Mouse (Mus musculus) erythroblast, embryonic 14.5 days (primary cell): ENCODE measurements around the gene Tdrd7.

Experiments used
- GATA1 ChIP-seq: IDR thresholded peaks from 2 replicates; pipeline ENCODE4 v1.6.1; 2012; ENCODE audit warnings: low read length, inconsistent platforms, mixed read lengths
- TAL1 ChIP-seq: IDR thresholded peaks from 3 replicates; pipeline ENCODE4 v1.6.1; 2012; ENCODE audit warnings: low read length, inconsistent platforms, mixed read lengths

DNA sequence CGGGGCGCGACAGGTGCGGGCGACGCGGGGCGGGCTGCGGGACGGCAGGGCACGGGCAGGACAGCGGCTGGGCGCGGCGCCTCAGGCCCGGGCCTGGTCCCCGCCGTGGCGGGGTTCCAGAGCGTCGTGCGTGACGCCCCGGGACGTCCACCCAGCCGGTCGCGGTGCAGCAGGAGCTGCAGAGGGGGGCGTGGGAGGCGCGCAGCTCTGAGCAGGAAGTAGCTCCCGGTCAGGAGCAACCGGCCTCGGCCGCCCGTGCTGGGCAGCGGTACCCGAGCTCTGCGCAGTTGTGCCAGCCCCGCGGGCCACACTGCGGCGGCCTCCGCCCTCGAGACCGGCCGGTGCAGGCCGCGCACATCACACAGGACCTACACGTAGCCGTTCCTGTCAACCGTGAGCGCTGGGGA is 7.3 kb downstream of the Tdrd7 start:
- TF ChIP-seq TAL1 (no peak), GATA1 (no peak)
